Mouse (Mus musculus): ENCODE measurements at regions not wholly inside any gene's neighbourhood (a gene's known extent, or its start where the extent isn't known, plus 50 kb on each side); places are given as distances from the start of the nearest gene placed in this dataset.

GRCm38 (mm10) chr1:119125561-119125960 lies 72.1 kb upstream of the Gli2 start:
- no peak for TF ChIP-seq CTCF (IDR thresholded peaks at IDR 0.05; ENCODE audit: low read depth)
- TF ChIP-seq EP300 (IDR thresholded peaks at IDR 0.05; ENCODE audit: low read depth), result no peak

All from liver, postnatal 0 days (tissue).